Mouse (Mus musculus) kidney, postnatal 4 days (tissue): ENCODE results near the gene Ptafr.
A peak's percentile ranks its signal among the peaks of the same experiment; 100 is the strongest.

Source experiments
- DNase-seq, 2 experiments: peaks; one replicate each; pipeline ENCODE4 v3.0.0; 2021; ENCODE audit warnings: mixed read lengths in 2 of 2

The Ptafr gene

DNA sequence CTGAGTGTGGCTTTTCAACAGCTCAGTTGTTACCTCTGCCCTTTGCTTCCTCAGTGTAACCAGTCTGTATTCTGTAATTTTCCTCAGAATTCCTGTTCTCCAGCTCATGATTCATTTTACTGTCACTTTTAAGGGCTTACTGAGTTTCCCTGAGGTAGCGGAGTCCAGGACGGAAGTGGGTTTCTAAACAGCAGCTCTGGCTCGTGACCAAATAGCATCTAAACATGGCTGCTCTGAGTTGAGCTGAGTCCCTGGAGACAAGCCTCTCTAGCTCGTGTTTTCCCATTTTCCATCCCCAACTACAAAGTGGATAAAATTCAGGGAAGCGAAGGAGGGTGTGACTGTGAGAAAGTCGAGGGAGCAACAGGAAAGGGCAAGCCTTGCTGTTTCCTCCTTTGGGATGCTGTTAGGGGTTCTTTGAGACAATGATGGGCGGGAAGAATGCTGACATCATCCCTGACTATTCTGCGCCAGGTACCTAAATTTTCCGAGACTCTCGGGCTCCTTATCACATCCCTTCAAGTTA, 55.0 kb downstream of the Ptafr start:
- peak; percentile 17 to 41 for DNase-seq

- DNase-seq = no peak
Measured at GRCm38 (mm10) chr4:132620134-132620533, 56.3 kb downstream of the Ptafr start.

DNA sequence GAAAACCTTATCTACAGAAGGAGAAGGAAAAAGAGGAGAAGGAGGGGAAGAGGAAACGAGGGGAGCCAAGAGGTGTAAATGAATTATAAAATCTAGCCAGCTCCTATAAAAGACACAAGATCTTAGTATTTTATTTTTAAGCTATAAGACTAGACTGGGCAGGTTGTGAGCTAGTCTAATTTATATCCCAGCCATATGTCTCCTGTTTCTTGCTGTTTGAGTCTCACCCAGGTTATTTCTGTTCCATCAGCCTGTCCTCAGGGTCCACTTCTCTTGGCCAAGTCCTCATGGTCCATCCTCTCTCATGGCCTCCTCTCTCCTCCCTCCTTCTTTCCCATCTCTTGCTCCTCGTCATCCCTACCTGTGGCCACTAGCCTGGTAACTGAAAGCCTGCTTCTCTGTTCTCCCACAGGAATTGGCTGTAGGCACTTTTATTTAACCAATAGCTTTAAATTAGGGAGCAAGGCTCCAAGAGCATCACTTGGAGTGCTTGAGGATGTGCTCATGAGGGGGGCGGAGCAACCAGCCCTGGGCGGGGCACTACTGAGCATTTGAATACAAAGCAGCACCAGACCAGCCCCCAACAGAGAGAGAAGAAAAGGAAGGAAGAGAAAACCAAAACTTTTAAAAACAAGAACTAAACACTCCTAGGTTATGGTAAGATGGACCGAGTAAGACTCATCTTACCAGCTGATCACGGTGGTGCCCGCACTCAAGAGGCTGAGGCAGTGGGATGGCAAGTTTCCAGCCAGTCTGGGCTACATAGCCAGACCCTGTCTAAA, 57.6 kb downstream of the Ptafr start:
- DNase-seq = no peak

- DNase-seq = no peak
Measured at GRCm38 (mm10) chr4:132624034-132624657, 60.3 kb downstream of the Ptafr start.

- DNase-seq = peak; percentile 55 to 58
Measured at GRCm38 (mm10) chr4:132628830-132629229, 65.0 kb downstream of the Ptafr start.
